Mouse (Mus musculus) small intestine, adult 2 months (tissue): ENCODE data around the gene Abcb11.

ENCODE experiments used
- CTCF ChIP-seq: fragments of 200-500 bp; IDR thresholded peaks from 2 replicates; pipeline ENCODE4 v1.5.1; 2012; ENCODE audit warnings: low read depth, mild to moderate bottlenecking, control low read depth, inconsistent platforms, low read length, moderate library complexity, mixed read lengths; ENCODE audit not compliant: insufficient replicate concordance, insufficient read length; ENCODE audit errors: extremely low read depth
- POLR2A ChIP-seq: fragments of 200-500 bp; IDR thresholded peaks from 2 replicates; pipeline ENCODE4 v1.6.1; 2012; ENCODE audit warnings: low read depth, mild to moderate bottlenecking, control low read depth, inconsistent platforms, low read length, moderate library complexity

- no peak for TF ChIP-seq POLR2A
- TF ChIP-seq CTCF: no peak
Measured at GRCm38 (mm10) chr2:69239315-69239714, 103.1 kb downstream of the Abcb11 start.
